Mouse (Mus musculus): Measurements from ENCODE around the gene Tmem120b.

Tmem120b gene

GRCm38 (mm10) chr5:123140694-123141554, 72.7 kb downstream of the Tmem120b start:
- peak; percentile 90 for DNase-seq (ENCODE audit: low spot score)

GRCm38 (mm10) chr5:123141555-123142160, 73.4 kb downstream of the Tmem120b start:
- peak; percentile 74 for DNase-seq (ENCODE audit: low spot score)

GRCm38 (mm10) chr5:123142161-123143157, 74.2 kb downstream of the Tmem120b start, which contains the start of gene Setd1b:
TSS of gene Setd1b (plus strand) at chr5:123142193.
- no peak for DNase-seq (ENCODE audit: low spot score)

GRCm38 (mm10) chr5:123143251-123143970, 75.2 kb downstream of the Tmem120b start:
- no peak for DNase-seq (ENCODE audit: low spot score)

- no peak for DNase-seq (ENCODE audit: low spot score)
These were observed 75.9 kb downstream of the Tmem120b start for GRCm38 (mm10) chr5:123143971-123144745.

- DNase-seq (ENCODE audit: low spot score) = no peak
These were observed 76.8 kb downstream of the Tmem120b start for GRCm38 (mm10) chr5:123144746-123145590.

- DNase-seq (ENCODE audit: low spot score) = no peak
These were observed 78.1 kb downstream of the Tmem120b start for GRCm38 (mm10) chr5:123146357-123146756.

GRCm38 (mm10) chr5:123147569-123147968, 79.4 kb downstream of the Tmem120b start:
- no peak for DNase-seq (ENCODE audit: low spot score)

- DNase-seq (ENCODE audit: low spot score) = no peak
These were observed 80.0 kb downstream of the Tmem120b start for GRCm38 (mm10) chr5:123148073-123148722.

GRCm38 (mm10) chr5:123149451-123150400, 81.5 kb downstream of the Tmem120b start:
- peak; percentile 95 for DNase-seq (ENCODE audit: low spot score)

GRCm38 (mm10) chr5:123150641-123151040, 82.4 kb downstream of the Tmem120b start:
- no peak for DNase-seq (ENCODE audit: low spot score)

GRCm38 (mm10) chr5:123151077-123151476, 82.9 kb downstream of the Tmem120b start:
- no peak for DNase-seq (ENCODE audit: low spot score)

GRCm38 (mm10) chr5:123151707-123152362, 83.6 kb downstream of the Tmem120b start:
- no peak for DNase-seq (ENCODE audit: low spot score)

- no peak for DNase-seq (ENCODE audit: low spot score)
These were observed 84.7 kb downstream of the Tmem120b start for GRCm38 (mm10) chr5:123152901-123153300.

GRCm38 (mm10) chr5:123155425-123155824, 87.2 kb downstream of the Tmem120b start:
- peak; percentile 66 for DNase-seq (ENCODE audit: low spot score)

GRCm38 (mm10) chr5:123156763-123157162, 88.5 kb downstream of the Tmem120b start:
- no peak for DNase-seq (ENCODE audit: low spot score)

GRCm38 (mm10) chr5:123157972-123158371, 89.8 kb downstream of the Tmem120b start:
- DNase-seq (ENCODE audit: low spot score) = no peak
